Mouse (Mus musculus): ENCODE measurements around the gene Tff2.

Tff2 gene

GRCm38 (mm10) chr17:31134913-31135312 is 9.2 kb downstream of the Tff2 start:
- no peak for DNase-seq

GRCm38 (mm10) chr17:31133776-31134175 is 10.3 kb downstream of the Tff2 start:
- DNase-seq: no peak

GRCm38 (mm10) chr17:31131269-31131821 is 12.7 kb downstream of the Tff2 start:
- DNase-seq: no peak

- no peak for DNase-seq
Observed at GRCm38 (mm10) chr17:31129452-31129851, 14.6 kb downstream of the Tff2 start, which contains the start of gene Tff3. Tff3 (minus strand) TSS chr17:31129646.

GRCm38 (mm10) chr17:31128708-31129318 is 15.3 kb downstream of the Tff2 start:
- DNase-seq: no peak

- no peak for DNase-seq
Observed at GRCm38 (mm10) chr17:31125548-31126266, 18.4 kb downstream of the Tff2 start.

GRCm38 (mm10) chr17:31121975-31122374 is 22.1 kb downstream of the Tff2 start:
- DNase-seq: peak; percentile 46

GRCm38 (mm10) chr17:31119429-31119828 is 24.7 kb downstream of the Tff2 start:
- peak; percentile 83 for DNase-seq

GRCm38 (mm10) chr17:31117946-31118345 is 26.1 kb downstream of the Tff2 start:
- no peak for DNase-seq

- DNase-seq: no peak
Observed at GRCm38 (mm10) chr17:31116063-31116462, 28.0 kb downstream of the Tff2 start.

GRCm38 (mm10) chr17:31113191-31113856 is 30.8 kb downstream of the Tff2 start:
- no peak for DNase-seq

- peak; percentile 37 for DNase-seq
Observed at GRCm38 (mm10) chr17:31108388-31108787, 35.7 kb downstream of the Tff2 start.

GRCm38 (mm10) chr17:31103823-31104222 is 40.3 kb downstream of the Tff2 start:
- no peak for DNase-seq

GRCm38 (mm10) chr17:31103007-31103570 is 41.0 kb downstream of the Tff2 start:
- no peak for DNase-seq

GRCm38 (mm10) chr17:31098788-31099187 is 45.3 kb downstream of the Tff2 start:
- DNase-seq: no peak

GRCm38 (mm10) chr17:31096893-31097292 is 47.2 kb downstream of the Tff2 start:
- DNase-seq: no peak

GRCm38 (mm10) chr17:31095570-31095969 is 48.5 kb downstream of the Tff2 start:
- no peak for DNase-seq

GRCm38 (mm10) chr17:31094781-31095180 is 49.3 kb downstream of the Tff2 start:
- DNase-seq: no peak

Data from lung, postnatal 10 days (tissue).